Mouse (Mus musculus): ENCODE measurements around the gene Tmem128. TPM values are rescaled to one million over a fixed set of nuclear protein-coding genes. Genes with fewer than 3 reads are reported as not detected.

Gene Tmem128
- total RNA-seq, 4 experiments from 2014 or later, result 9.5 to 12.0 (median 11.6) TPM

DNA sequence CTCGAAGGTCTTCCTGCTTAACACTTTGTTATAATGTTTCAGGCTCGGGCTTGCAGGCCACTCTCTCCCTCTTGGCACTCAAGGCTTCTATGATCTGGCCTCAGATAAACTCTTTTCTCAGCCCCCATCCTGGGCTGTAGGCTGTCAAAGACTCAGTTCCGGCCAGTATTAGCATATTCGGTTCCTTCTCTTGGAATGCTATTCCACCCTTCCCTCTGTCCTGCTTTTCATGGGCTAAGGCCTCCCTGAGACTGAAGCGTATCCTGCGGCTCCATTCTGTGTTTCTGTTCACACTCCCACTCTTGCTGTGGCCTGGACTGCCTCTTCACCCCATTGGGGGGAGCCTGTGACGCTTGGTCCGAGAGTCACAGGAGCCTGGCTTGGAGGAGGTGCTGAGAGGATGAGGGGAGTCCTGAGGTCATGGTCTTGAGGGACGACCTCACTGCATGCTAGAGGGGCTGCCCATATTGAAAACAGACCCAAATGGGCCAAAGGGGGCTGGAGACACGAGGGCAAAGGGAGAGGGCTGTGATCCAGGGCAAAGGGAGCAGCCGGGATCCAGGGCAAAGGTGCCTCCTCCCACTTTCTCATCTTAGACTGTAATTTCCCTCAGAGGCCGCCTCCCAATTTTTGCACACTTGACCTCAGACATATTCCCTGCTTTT is 18.1 kb downstream of the Tmem128 start:
- DNase-seq (ENCODE audit: low spot score), result no peak

DNA sequence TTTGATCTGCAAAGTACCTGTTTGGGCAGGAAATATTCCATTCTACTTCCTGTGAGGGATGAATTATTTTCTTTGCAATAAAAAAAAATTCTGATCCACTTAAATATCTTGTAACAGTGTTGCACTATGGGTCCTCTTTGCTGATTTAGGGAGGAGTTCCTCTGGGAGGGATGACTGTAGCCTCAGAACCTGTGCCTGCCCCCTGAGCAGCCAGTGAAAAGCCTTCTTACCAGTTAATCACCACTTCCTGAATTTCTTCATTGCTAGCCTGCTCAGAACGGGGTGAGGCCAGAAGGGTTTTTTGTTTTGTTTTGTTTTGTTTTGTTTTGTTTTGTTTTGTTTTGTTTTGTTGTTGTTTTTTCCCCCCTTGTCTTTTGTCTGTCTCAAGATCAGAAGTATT is 20.1 kb downstream of the Tmem128 start:
- DNase-seq (ENCODE audit: low spot score), result no peak

DNA sequence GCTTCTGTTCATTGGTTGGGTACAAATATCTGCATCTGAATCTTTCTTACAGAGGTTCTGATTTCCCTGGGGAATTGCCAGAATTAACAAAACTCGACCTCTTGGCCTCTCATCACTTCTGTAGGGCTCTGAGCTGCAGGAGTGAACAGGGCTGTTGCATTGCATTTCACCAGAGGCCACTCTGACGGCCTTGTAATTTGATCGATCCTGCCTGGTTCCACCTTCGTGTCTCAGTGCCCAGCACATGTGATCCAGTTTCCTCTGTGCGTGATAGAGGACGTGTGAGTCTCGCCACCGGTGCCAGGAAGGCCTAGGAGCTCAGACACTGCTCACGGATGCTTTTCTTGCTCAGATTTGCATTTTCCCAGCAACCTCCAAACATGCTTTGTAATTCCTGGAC is 25.7 kb downstream of the Tmem128 start:
- no peak for DNase-seq (ENCODE audit: low spot score)

GRCm38 (mm10) chr5:38288476-38288875 is 28.5 kb downstream of the Tmem128 start:
- DNase-seq (ENCODE audit: low spot score), result no peak

GRCm38 (mm10) chr5:38301761-38302411 is 41.9 kb downstream of the Tmem128 start:
- DNase-seq (ENCODE audit: low spot score), result no peak

- DNase-seq (ENCODE audit: low spot score), result no peak
Measured at GRCm38 (mm10) chr5:38302651-38303050, 42.7 kb downstream of the Tmem128 start.

DNA sequence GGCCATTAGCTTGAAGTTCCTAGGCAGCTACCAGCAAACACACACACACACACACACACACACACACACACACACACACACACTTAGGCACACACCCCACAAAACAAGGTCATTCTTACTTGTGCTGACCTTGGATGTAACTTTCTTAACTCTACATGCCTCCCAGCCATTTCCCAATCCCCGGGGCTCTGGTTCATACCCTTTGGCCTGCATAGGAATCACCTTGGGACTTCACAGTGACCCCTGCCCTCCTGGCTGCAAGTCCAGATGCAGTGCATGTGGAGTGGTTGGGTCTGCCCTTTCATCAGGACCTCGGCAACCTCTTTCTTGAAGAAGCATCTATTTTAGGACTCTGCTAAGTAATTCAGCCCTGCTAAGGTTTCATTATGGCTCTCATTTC is 45.3 kb downstream of the Tmem128 start:
- DNase-seq (ENCODE audit: low spot score), result no peak

- peak; percentile 83 for DNase-seq (ENCODE audit: low spot score)
Measured at GRCm38 (mm10) chr5:38307255-38308101, 47.5 kb downstream of the Tmem128 start.

GRCm38 (mm10) chr5:38308873-38309272 is 48.9 kb downstream of the Tmem128 start:
- DNase-seq (ENCODE audit: low spot score), result peak; percentile 50

DNA sequence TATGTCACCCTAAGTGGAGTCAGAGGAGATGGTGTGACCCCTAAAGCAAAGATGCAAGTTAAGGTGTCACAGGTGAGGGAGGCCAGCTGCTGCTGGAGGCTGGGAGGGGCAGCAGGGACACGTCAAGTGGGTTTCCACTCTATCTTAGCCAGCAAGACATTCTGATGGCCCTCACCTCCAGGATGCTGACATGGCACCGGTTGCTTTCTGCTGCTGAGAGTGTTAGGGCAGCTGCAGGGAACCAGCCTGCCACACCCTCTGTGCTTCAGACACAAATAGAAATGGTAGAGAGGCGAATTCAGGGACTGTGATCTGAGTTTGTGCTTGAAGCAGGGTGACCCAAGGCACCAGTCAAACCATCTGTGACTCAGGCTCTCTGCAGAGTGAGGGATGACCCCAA is 49.8 kb downstream of the Tmem128 start:
- DNase-seq (ENCODE audit: low spot score), result no peak

Other genes starting within 250 kb of the Tmem128 start
- gene Stx18, start 221.4 kb upstream of the Tmem128 start, total RNA-seq (2022), result 10 to 100 TPM; 14.1 to 17.5 (median 14.4) TPM
- 1 to 10 TPM; 7.0 to 9.4 (median 8.0) TPM for gene Nsg1, start 100.3 kb upstream of the Tmem128 start, total RNA-seq (2022)
- gene Zbtb49, start 39.7 kb upstream of the Tmem128 start, total RNA-seq (2022), result 1 to 10 TPM; 2.7 to 4.8 (median 3.1) TPM
- gene Lyar, start 39.7 kb upstream of the Tmem128 start, total RNA-seq (2022), result 10 to 100 TPM; 16.0 to 20.0 (median 18.9) TPM
- gene Otop1, start 15.8 kb downstream of the Tmem128 start, total RNA-seq (2022), result under 1 TPM; 0.12 to 0.28 (median 0.18) TPM
- gene Drd5, start 59.2 kb downstream of the Tmem128 start, total RNA-seq (2022), result not detected
- gene Slc2a9, start 243.0 kb downstream of the Tmem128 start, total RNA-seq (2022), result 1 to 10 TPM in 3 of 4 experiments, under 1 TPM in 1; 0.94 to 2.1 (median 1.6) TPM